Mouse (Mus musculus) midbrain, embryonic 12.5 days (tissue): ENCODE data around the gene Tet1. TPM values are rescaled to one million over a fixed set of nuclear protein-coding genes. Genes with fewer than 3 reads are reported as not detected.
A peak's percentile ranks its signal among the peaks of the same experiment; 100 is the strongest.

Experiments
- ATAC-seq: fragments of 200-750 bp; cut with Nextera tagmentation; 2 replicates; pipeline ENCODE4 v1.8.0; 2017; ENCODE audit warnings: low read depth, moderate TSS enrichment, moderate library complexity; ENCODE audit not compliant: low FRiP score
- H3K27ac ChIP-seq: fragments of 300-500 bp; sonication (generic); replicated peaks from 2 replicates; pipeline ENCODE4 v1.5.1; 2016; ENCODE audit warnings: mild to moderate bottlenecking
- H3K27me3 ChIP-seq: fragments of 300-500 bp; sonication (generic); 2 replicates; pipeline ENCODE4 v1.6.1; 2016; ENCODE audit warnings: mild to moderate bottlenecking
- H3K36me3 ChIP-seq: fragments of 300-500 bp; sonication (generic); 2 replicates; pipeline ENCODE4 v1.6.1; 2016
- H3K4me1 ChIP-seq: fragments of 300-500 bp; sonication (generic); 2 replicates; pipeline ENCODE4 v1.6.1; 2016
- H3K4me2 ChIP-seq: fragments of 300-500 bp; sonication (generic); replicated peaks from 2 replicates; pipeline ENCODE4 v1.6.1; 2016; ENCODE audit warnings: mild to moderate bottlenecking, moderate library complexity
- H3K4me3 ChIP-seq: fragments of 300-500 bp; sonication (generic); 2 replicates; pipeline ENCODE4 v1.5.1; 2016; ENCODE audit warnings: mild to moderate bottlenecking
- H3K9ac ChIP-seq: fragments of 300-500 bp; sonication (generic); replicated peaks from 2 replicates; pipeline ENCODE4 v1.6.1; 2016; ENCODE audit warnings: mild to moderate bottlenecking, moderate library complexity
- H3K9me3 ChIP-seq: fragments of 300-500 bp; sonication (generic); 2 replicates; pipeline ENCODE4 v1.6.1; 2016; ENCODE audit warnings: mild to moderate bottlenecking
- WGBS: fragments of 180-500 bp; shearing (Covaris S2); methylation state at CpG from one replicate; pipeline ENCODE4 v1.1.7; 2016; 5-methylcytosine and 5-hydroxymethylcytosine counted together
- polyA plus RNA-seq: library from polyadenylated mRNA; unstranded; fragments of >200 nt; fragmentation: Nextera tagmentation; extraction: Ambion mirVana; gene quantifications from 2 replicates; pipeline ENCODE4 v1.2.1, GENCODE M21; 2016

The Tet1 gene
- polyA plus RNA-seq, 1 experiment from 2014 or later: 35.6 TPM

- Histone ChIP-seq H3K36me3 (peaks cover 14% of the 10 kb centered on the region), H3K27ac (peak overlapping the region; percentile 39), H3K4me3 (peak overlapping the region; percentile 27), H3K4me1 (peaks cover 29% of the 10 kb centered on the region), H3K27me3 (no peaks in the 10 kb centered on the region), H3K4me2 (peak overlapping the region; percentile 67), H3K9me3 (no peaks in the 10 kb centered on the region), H3K9ac (peak overlapping the region; percentile 24; the same call in 1 of the 2 replicates)
- 65% methylated on average over 3 of the region's 3 CpGs for WGBS
- no peak for ATAC-seq
Measured at GRCm38 (mm10) chr10:62863563-62863962, 45.2 kb downstream of the Tet1 start.

DNA sequence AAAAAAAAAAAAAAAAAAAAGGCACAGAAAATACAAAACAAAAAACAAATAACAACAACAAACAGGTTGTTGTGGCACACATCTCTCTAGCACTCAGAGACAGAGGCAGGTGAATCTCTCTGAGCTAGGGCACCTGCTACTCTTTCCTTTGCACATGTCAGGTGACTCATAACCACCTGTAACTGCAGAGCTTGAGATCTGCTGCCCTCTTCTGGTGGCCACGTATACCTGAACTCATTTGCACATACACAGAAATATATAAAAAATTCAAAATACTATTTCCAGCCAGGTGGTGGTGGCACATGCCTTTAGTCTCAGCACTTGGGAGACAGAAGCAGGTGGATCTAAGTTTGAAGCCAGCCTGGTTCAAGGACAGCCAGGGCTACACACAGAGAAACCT is 46.4 kb downstream of the Tet1 start:
- Histone ChIP-seq H3K27ac (no peak overlapping the region), H3K36me3 (peaks cover 14% of the 10 kb centered on the region), H3K4me2 (no peak overlapping the region), H3K4me1 (peaks cover 29% of the 10 kb centered on the region), H3K9me3 (no peaks in the 10 kb centered on the region), H3K27me3 (no peaks in the 10 kb centered on the region), H3K4me3 (no peak overlapping the region), H3K9ac (no peak overlapping the region)
- ATAC-seq: no peak
- 94% methylated on average over 1 of the region's 1 CpGs for WGBS

DNA sequence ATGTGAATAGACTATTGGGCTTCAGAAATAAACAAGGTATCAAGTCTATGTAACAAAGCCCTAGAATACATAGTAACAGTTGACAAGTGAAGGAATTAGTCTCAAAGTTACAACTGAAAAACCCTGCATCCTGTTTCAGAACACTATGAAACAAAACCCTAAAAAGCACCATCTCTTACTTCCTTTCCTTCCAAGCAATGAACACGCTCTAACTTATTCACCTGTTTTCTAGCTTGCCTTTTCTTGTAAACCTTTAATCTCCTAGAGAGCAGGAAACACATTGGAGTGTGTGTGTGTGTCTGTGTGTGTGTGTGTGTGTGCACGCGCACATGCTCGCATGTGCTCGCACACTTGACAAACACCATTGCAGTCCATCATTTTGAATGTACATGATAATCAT is 49.8 kb downstream of the Tet1 start:
- Histone ChIP-seq H3K4me3 (no peak overlapping the region), H3K27ac (no peak overlapping the region), H3K36me3 (peaks cover 14% of the 10 kb centered on the region), H3K9me3 (no peaks in the 10 kb centered on the region), H3K4me2 (no peak overlapping the region), H3K4me1 (peaks cover 6% of the 10 kb centered on the region), H3K27me3 (no peaks in the 10 kb centered on the region), H3K9ac (no peak overlapping the region)
- ATAC-seq: no peak
- WGBS: 95% methylated on average over 5 of the region's 5 CpGs

DNA sequence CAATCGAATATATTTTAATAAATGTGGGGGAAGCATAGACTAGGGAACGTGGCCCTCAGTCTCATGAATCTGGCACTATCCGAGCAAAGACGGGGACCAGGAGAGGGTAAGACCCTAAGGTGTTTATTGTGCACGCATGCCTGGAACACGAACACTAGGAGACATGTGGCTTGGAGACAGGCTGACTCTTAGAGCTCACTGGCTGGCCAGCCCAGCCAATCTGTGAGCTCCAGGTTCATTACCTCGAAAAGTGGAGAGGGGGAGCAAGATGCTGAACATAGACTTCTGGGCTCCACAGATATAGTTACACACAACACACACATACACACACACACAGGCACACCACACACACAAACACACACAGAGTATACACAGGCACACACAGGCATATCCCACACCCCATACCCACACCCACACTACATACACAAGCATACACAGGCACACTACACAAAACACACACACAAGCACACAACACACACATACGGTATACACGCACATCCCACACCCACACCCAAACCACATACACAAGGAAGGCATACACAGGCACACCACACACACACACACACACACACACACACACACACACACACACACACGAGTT is 52.0 kb downstream of the Tet1 start:
- Histone ChIP-seq H3K4me2 (no peak overlapping the region), H3K9me3 (no peaks in the 10 kb centered on the region), H3K9ac (no peak overlapping the region), H3K4me1 (no peaks in the 10 kb centered on the region), H3K36me3 (peaks cover 8% of the 10 kb centered on the region; the same call in 1 of the 2 replicates), H3K27ac (no peak overlapping the region), H3K4me3 (no peak overlapping the region), H3K27me3 (no peaks in the 10 kb centered on the region)
- WGBS: 86% methylated on average over 10 of the region's 10 CpGs
- no peak for ATAC-seq

GRCm38 (mm10) chr10:62854992-62855391 is 53.8 kb downstream of the Tet1 start:
- ATAC-seq: no peak
- no peaks in the 10 kb centered on the region for H3K36me3 ChIP-seq
- H3K4me3 ChIP-seq: no peak overlapping the region
- H3K9me3 ChIP-seq: no peaks in the 10 kb centered on the region
- no peaks in the 10 kb centered on the region for H3K27me3 ChIP-seq
- no peak overlapping the region for H3K27ac ChIP-seq
- peaks cover 2% of the 10 kb centered on the region; the same call in 1 of the 2 replicates for H3K4me1 ChIP-seq
- 75% methylated on average over 2 of the region's 2 CpGs for WGBS
- H3K4me2 ChIP-seq: no peak overlapping the region
- no peak overlapping the region for H3K9ac ChIP-seq

DNA sequence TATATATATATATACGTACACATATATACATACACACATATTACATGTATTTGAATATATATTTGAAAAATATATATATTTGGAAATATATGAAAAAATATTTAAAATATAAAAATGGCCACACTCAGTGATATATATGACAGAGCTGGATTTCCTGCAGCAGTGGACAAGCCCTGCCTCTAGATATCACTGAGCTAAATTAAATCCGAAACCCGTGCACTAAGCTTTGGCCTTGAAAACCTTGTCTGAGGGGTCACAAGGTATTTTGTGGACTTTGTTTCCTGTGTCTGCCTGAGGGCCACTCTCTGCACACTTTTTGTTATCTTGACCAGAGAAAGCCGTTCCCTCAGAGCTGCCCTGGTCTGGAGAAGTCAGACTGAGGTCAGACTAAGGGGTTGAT is 54.2 kb downstream of the Tet1 start:
- Histone ChIP-seq H3K4me2 (no peak overlapping the region), H3K9me3 (no peaks in the 10 kb centered on the region), H3K27me3 (no peaks in the 10 kb centered on the region), H3K9ac (no peak overlapping the region), H3K27ac (no peak overlapping the region), H3K4me1 (peaks cover 2% of the 10 kb centered on the region; the same call in 1 of the 2 replicates), H3K36me3 (no peaks in the 10 kb centered on the region), H3K4me3 (no peak overlapping the region)
- ATAC-seq: no peak
- WGBS: 90% methylated on average over 4 of the region's 4 CpGs

GRCm38 (mm10) chr10:62851578-62851977 is 57.2 kb downstream of the Tet1 start:
- WGBS: 90% methylated on average over 7 of the region's 7 CpGs
- H3K4me2 ChIP-seq: no peak overlapping the region
- peaks cover 2% of the 10 kb centered on the region; the same call in 1 of the 2 replicates for H3K4me1 ChIP-seq
- no peak for ATAC-seq
- H3K36me3 ChIP-seq: no peaks in the 10 kb centered on the region
- H3K4me3 ChIP-seq: no peak overlapping the region
- H3K9ac ChIP-seq: no peak overlapping the region
- H3K27ac ChIP-seq: no peak overlapping the region
- H3K27me3 ChIP-seq: no peaks in the 10 kb centered on the region
- H3K9me3 ChIP-seq: no peaks in the 10 kb centered on the region

DNA sequence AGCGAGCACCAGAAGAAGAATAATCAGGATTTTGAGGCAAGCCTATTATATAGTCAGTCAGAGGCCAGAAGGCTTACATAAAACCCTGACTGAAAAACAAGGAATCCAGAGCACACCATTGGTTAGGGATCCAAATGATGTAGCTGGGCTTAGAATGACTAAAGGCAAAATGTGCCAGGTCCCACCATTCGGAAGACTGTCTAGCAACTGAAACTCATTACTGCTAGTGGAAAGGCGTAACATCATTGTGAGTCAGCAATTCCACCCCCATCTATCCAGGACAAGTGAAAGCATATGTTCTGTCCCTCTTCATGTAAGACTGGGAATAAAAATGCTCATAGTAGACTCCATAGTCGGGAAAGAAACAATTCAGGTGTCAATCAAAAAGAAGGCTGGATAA is 57.8 kb downstream of the Tet1 start:
- no peak for ATAC-seq
- H3K36me3 ChIP-seq: no peaks in the 10 kb centered on the region
- peaks cover 2% of the 10 kb centered on the region; the same call in 1 of the 2 replicates for H3K4me1 ChIP-seq
- H3K4me3 ChIP-seq: no peak overlapping the region
- no peak overlapping the region for H3K4me2 ChIP-seq
- H3K9me3 ChIP-seq: no peaks in the 10 kb centered on the region
- no peaks in the 10 kb centered on the region for H3K27me3 ChIP-seq
- 77% methylated on average over 4 of the region's 4 CpGs for WGBS
- H3K27ac ChIP-seq: no peak overlapping the region
- no peak overlapping the region for H3K9ac ChIP-seq

- no peaks in the 10 kb centered on the region for H3K27me3 ChIP-seq
- WGBS: 93% methylated on average over 2 of the region's 2 CpGs
- no peak for ATAC-seq
- no peak overlapping the region for H3K27ac ChIP-seq
- no peak overlapping the region for H3K9ac ChIP-seq
- no peaks in the 10 kb centered on the region for H3K36me3 ChIP-seq
- no peak overlapping the region for H3K4me2 ChIP-seq
- no peak overlapping the region for H3K4me3 ChIP-seq
- no peaks in the 10 kb centered on the region for H3K9me3 ChIP-seq
- H3K4me1 ChIP-seq: peaks cover 2% of the 10 kb centered on the region; the same call in 1 of the 2 replicates
Measured at GRCm38 (mm10) chr10:62848783-62849182, 60.0 kb downstream of the Tet1 start.

- WGBS: 85% methylated on average over 12 of the region's 12 CpGs
- peaks cover 2% of the 10 kb centered on the region; the same call in 1 of the 2 replicates for H3K4me1 ChIP-seq
- H3K36me3 ChIP-seq: no peaks in the 10 kb centered on the region
- H3K4me2 ChIP-seq: no peak overlapping the region
- ATAC-seq: no peak
- no peak overlapping the region for H3K4me3 ChIP-seq
- H3K9ac ChIP-seq: no peak overlapping the region
- H3K27me3 ChIP-seq: no peaks in the 10 kb centered on the region
- no peaks in the 10 kb centered on the region for H3K9me3 ChIP-seq
- no peak overlapping the region for H3K27ac ChIP-seq
Measured at GRCm38 (mm10) chr10:62847069-62847626, 61.6 kb downstream of the Tet1 start.

DNA sequence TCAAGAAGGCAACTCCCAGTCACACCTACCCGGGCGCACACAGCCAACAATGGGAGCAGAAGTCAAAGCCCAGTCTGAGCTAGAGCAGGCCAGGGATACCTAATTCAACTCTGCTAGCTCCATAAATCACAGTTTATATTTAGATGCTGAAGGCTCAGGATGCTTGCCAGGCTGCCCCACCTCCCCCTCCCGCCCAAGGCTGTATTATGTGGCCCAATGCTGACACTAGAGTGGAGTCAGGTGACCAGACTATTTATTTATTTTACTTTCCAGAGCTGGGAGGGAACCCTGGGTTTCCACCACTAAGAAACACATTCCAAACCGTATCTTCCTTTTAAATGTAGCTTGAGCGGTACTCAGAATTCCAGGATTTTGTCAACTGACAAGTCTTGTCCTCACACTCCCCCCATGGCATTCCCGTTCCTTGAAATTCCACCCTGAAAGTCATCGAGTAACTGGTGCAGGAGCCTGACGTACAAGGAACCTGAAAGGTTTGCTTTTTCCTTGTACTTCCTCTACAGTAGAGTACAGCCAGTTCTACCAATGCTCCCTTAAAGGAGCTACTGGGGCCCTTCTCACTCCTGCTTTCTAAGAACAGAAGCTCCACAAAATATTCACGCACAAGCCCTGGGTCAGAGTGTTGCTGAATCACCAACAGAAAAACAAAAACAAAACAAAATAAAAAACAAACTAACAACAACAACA is 64.9 kb downstream of the Tet1 start:
- H3K27ac ChIP-seq: no peak overlapping the region
- H3K4me2 ChIP-seq: no peak overlapping the region
- no peaks in the 10 kb centered on the region for H3K4me1 ChIP-seq
- ATAC-seq: no peak
- peaks cover 16% of the 10 kb centered on the region for H3K36me3 ChIP-seq
- WGBS: 86% methylated on average over 9 of the region's 9 CpGs
- H3K27me3 ChIP-seq: no peaks in the 10 kb centered on the region
- no peaks in the 10 kb centered on the region for H3K9me3 ChIP-seq
- no peak overlapping the region for H3K4me3 ChIP-seq
- H3K9ac ChIP-seq: no peak overlapping the region

DNA sequence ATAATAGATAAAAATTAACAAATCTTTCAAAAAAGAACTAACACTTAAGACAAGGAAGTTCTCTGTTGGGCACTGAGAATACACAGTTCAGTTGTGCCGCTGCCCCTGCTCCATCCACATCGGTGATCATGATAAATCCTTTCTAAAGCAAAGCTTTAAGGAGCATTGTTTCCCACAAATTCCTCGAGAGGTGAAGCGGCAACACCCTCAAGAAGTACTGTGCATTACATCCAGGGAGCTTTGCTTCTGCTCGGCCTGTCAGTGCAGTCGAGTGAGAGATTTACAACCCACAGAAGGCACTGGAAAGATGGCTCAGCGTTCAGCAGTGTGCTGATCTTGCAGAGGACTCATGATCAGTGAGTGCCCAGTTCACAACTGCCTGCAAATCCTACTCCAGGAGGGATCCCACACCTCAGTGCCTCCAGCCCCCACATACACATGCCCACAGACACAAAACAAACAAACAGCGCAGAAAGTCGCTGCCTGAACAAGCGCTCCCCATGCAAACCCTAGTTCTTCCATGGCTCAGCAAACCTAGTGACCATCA is 66.8 kb downstream of the Tet1 start:
- 66% methylated on average over 10 of the region's 10 CpGs for WGBS
- Histone ChIP-seq H3K4me3 (no peak overlapping the region), H3K27me3 (no peaks in the 10 kb centered on the region), H3K4me1 (no peaks in the 10 kb centered on the region), H3K4me2 (no peak overlapping the region), H3K36me3 (peaks cover 30% of the 10 kb centered on the region), H3K27ac (no peak overlapping the region), H3K9ac (no peak overlapping the region), H3K9me3 (no peaks in the 10 kb centered on the region)
- ATAC-seq: no peak
